Mouse (Mus musculus) myocyte (in vitro differentiated cells): ENCODE data around the gene Zfhx3. TPM values are rescaled to one million over a fixed set of nuclear protein-coding genes. Genes with fewer than 3 reads are reported as not detected.

Source experiments
- H3K27me3 ChIP-seq: one replicate; pipeline ENCODE4 v1.6.1; 2011; ENCODE audit not compliant: control insufficient read depth, insufficient read depth, insufficient read length
- H3K36me3 ChIP-seq: one replicate; pipeline ENCODE4 v1.6.1; 2011; ENCODE audit not compliant: control insufficient read depth, insufficient read depth
- H3K4me2 ChIP-seq: one replicate; pipeline ENCODE4 v1.6.1; 2011; ENCODE audit warnings: low read depth, control low read depth
- H3K4me3 ChIP-seq: one replicate; pipeline ENCODE4 v1.5.1; 2011; ENCODE audit warnings: mild to moderate bottlenecking, control low read depth, moderate library complexity
- H3K79me2 ChIP-seq: one replicate; pipeline ENCODE4 v1.6.1; 2011; ENCODE audit not compliant: control insufficient read depth, insufficient read depth
- H3ac ChIP-seq: one replicate; pipeline ENCODE4 v1.6.1; 2011; ENCODE audit not compliant: control insufficient read depth, insufficient read length
- CEBPB ChIP-seq: IDR thresholded peaks from 2 replicates; pipeline ENCODE4 v1.6.1; 2011; ENCODE audit warnings: mild to moderate bottlenecking, moderate library complexity; ENCODE audit not compliant: poor library complexity, insufficient read depth, severe bottlenecking
- E2F4 ChIP-seq: IDR thresholded peaks from one replicate; pipeline ENCODE4 v1.6.1; 2011; ENCODE audit warnings: mild to moderate bottlenecking, control low read depth, moderate library complexity; ENCODE audit not compliant: insufficient read depth
- MAX ChIP-seq: IDR thresholded peaks from one replicate; pipeline ENCODE4 v1.6.1; 2011; ENCODE audit warnings: low read depth, mild to moderate bottlenecking, control low read depth
- MYOD1 ChIP-seq, 3 experiments: IDR thresholded peaks; one replicate each; pipeline ENCODE4 v1.6.1; 2011; ENCODE audit warnings: control low read depth in 2 of 3, low read depth in 2 of 3, mild to moderate bottlenecking in 2 of 3, moderate library complexity in 1 of 3; ENCODE audit not compliant: insufficient read length in 2 of 3, control insufficient read depth in 1 of 3
- MYOG ChIP-seq, 3 experiments: IDR thresholded peaks; one replicate each; pipeline ENCODE4 v1.6.1; 2011; ENCODE audit warnings: control low read depth in 2 of 3, low read depth in 2 of 3, mild to moderate bottlenecking in 2 of 3; ENCODE audit not compliant: insufficient read length in 2 of 3, control insufficient read depth in 1 of 3, insufficient read depth in 1 of 3
- POLR2A ChIP-seq: IDR thresholded peaks from one replicate; pipeline ENCODE4 v1.6.1; 2011; ENCODE audit warnings: low read depth, mild to moderate bottlenecking, control low read depth, moderate library complexity; ENCODE audit not compliant: insufficient read length
- POLR2AphosphoS2 ChIP-seq: IDR thresholded peaks from one replicate; pipeline ENCODE4 v1.6.1; 2011; ENCODE audit warnings: low read depth, control low read depth; ENCODE audit not compliant: insufficient read length
- REST ChIP-seq: IDR thresholded peaks from one replicate; pipeline ENCODE4 v1.6.1; 2011; ENCODE audit warnings: mild to moderate bottlenecking, control low read depth, moderate library complexity; ENCODE audit not compliant: insufficient read depth, insufficient read length
- SRF ChIP-seq: IDR thresholded peaks from one replicate; pipeline ENCODE4 v1.6.1; 2011; ENCODE audit warnings: low read depth; ENCODE audit not compliant: control insufficient read depth, insufficient read length
- TCF12 ChIP-seq: IDR thresholded peaks from one replicate; pipeline ENCODE4 v1.6.1; 2011; ENCODE audit warnings: mild to moderate bottlenecking, control low read depth; ENCODE audit not compliant: poor library complexity, insufficient read depth, severe bottlenecking
- TCF3 ChIP-seq: IDR thresholded peaks from one replicate; pipeline ENCODE4 v1.6.1; 2011; ENCODE audit warnings: low read depth, control low read depth; ENCODE audit not compliant: insufficient read length
- USF1 ChIP-seq: IDR thresholded peaks from one replicate; pipeline ENCODE4 v1.6.1; 2011; ENCODE audit warnings: low read depth, mild to moderate bottlenecking, control low read depth, moderate library complexity
- polyA plus RNA-seq: library from polyadenylated mRNA; unstranded; fragments of >200 nt; fragmentation: generic; extraction: Trizol; gene quantifications from one replicate; pipeline ENCODE4 v1.2.1, GENCODE M21; 2012; ENCODE audit warnings: missing spikeins

The Zfhx3 gene
- polyA plus RNA-seq, 1 experiment, result 3.0 TPM

DNA sequence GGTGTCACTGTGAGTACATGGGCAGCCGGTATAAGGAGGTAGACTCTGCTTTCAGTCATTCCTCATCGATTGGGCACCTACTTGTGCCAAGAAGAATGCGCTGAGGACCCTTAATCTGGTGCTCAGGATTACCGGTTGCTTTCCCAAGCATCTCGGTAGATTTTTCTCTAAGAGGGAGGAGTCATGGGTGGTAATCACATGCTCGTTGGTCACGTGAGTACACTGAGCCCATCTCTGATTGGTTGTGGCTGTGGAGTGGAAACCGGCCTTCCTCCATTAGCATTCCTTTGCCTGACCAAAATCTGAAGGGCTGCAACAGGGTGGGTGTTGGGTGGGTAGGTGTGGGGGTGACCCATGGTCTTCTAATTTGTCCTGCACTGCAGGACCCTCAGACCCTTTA is 421.4 kb downstream of the Zfhx3 start:
- Histone ChIP-seq H3K36me3 (no peaks in the 10 kb centered on the region), H3K27me3 (no peaks in the 10 kb centered on the region), H3K4me2 (no peak overlapping the region), H3K79me2 (no peaks in the 10 kb centered on the region), H3ac (no peak overlapping the region), H3K4me3 (no peak overlapping the region)
- no peak for TF ChIP-seq E2F4
- TF ChIP-seq TCF12, result no peak
- TF ChIP-seq CEBPB, result no peak
- TF ChIP-seq SRF, result no peak
- TF ChIP-seq POLR2AphosphoS2, result no peak
- no peak for TF ChIP-seq MAX
- TF ChIP-seq USF1, result no peak
- TF ChIP-seq TCF3, result no peak
- TF ChIP-seq MYOG (IDR thresholded peaks at IDR 0.05; ENCODE audit: control insufficient read depth in 1 of 3, insufficient read depth in 1 of 3, insufficient read length in 2 of 3, low read depth in 2 of 3), result no peak
- no peak for TF ChIP-seq POLR2A
- TF ChIP-seq MYOD1 (IDR thresholded peaks at IDR 0.05; ENCODE audit: control insufficient read depth in 1 of 3, insufficient read length in 2 of 3, low read depth in 2 of 3), result no peak
- no peak for TF ChIP-seq REST

DNA sequence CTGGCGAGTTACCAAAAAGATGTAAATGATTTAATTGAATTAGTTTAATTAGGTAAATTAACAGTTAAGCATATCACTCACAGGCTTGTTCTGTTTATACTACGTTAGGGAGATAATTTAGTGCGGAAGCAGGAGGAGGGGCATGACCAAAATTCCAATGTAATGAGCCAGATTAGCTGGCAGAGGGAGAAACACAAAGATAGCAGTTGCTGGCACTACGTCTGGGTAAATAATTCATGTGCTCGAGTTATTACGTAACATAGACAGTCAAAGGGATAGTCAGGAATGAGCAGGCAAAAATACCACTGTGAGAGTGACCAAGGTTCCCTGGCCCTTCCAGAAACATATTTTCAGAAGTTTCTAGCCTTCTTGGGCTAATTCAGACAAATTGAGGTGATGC is 426.6 kb downstream of the Zfhx3 start:
- Histone ChIP-seq H3K4me3 (no peak overlapping the region), H3ac (no peak overlapping the region), H3K27me3 (no peaks in the 10 kb centered on the region), H3K79me2 (no peaks in the 10 kb centered on the region), H3K4me2 (no peak overlapping the region), H3K36me3 (no peaks in the 10 kb centered on the region)
- TF ChIP-seq CEBPB (peak; percentile 45; the same call in 1 of the 2 replicates), POLR2A (no peak)

GRCm38 (mm10) chr8:108370731-108371130 is 428.3 kb downstream of the Zfhx3 start:
- Histone ChIP-seq H3ac (no peak overlapping the region), H3K27me3 (no peaks in the 10 kb centered on the region), H3K4me2 (no peak overlapping the region), H3K79me2 (no peaks in the 10 kb centered on the region), H3K4me3 (no peak overlapping the region), H3K36me3 (no peaks in the 10 kb centered on the region)
- TF ChIP-seq TCF12, result no peak
- TF ChIP-seq CEBPB, result no peak
- no peak for TF ChIP-seq USF1
- no peak for TF ChIP-seq TCF3
- no peak for TF ChIP-seq SRF
- no peak for TF ChIP-seq REST
- TF ChIP-seq E2F4, result no peak
- no peak for TF ChIP-seq MAX
- TF ChIP-seq POLR2AphosphoS2, result no peak

GRCm38 (mm10) chr8:108373046-108373445 is 430.6 kb downstream of the Zfhx3 start:
- H3K27me3 ChIP-seq, result no peaks in the 10 kb centered on the region
- no peak overlapping the region for H3K4me2 ChIP-seq
- no peak for TF ChIP-seq TCF12
- TF ChIP-seq CEBPB, result no peak
- no peak for TF ChIP-seq E2F4
- TF ChIP-seq TCF3, result no peak
- no peak for TF ChIP-seq POLR2A
- TF ChIP-seq SRF, result no peak
- TF ChIP-seq MYOG (IDR thresholded peaks at IDR 0.05; ENCODE audit: control insufficient read depth in 1 of 3, insufficient read depth in 1 of 3, insufficient read length in 2 of 3, low read depth in 2 of 3), result no peak
- no peak for TF ChIP-seq MYOD1 (IDR thresholded peaks at IDR 0.05; ENCODE audit: control insufficient read depth in 1 of 3, insufficient read length in 2 of 3, low read depth in 2 of 3)
- no peak for TF ChIP-seq MAX
- TF ChIP-seq USF1, result no peak
- TF ChIP-seq POLR2AphosphoS2, result no peak
- TF ChIP-seq REST, result no peak
- H3K36me3 ChIP-seq, result no peaks in the 10 kb centered on the region
- H3K79me2 ChIP-seq, result no peaks in the 10 kb centered on the region
- H3ac ChIP-seq, result no peak overlapping the region
- H3K4me3 ChIP-seq, result no peak overlapping the region

DNA sequence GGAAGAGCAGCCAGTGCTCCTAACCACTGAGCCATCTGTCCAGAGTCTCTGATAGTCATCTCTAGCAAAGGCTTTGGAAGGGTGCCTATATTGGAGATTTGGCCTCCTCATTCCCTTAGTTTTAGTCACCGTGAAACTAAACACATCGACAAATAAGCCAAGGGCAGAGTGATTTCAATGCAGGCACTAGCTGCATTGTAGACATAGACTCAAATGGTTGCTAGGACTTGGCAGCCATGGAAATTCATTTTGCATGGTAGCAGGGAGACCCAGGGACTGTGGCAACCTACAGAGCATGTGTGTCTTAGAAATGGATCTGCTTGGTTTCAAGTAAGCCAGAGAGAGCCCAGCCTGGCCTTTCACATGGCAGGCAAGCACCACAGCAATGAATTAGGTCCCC is 435.6 kb downstream of the Zfhx3 start:
- Histone ChIP-seq H3K4me3 (no peak overlapping the region), H3K27me3 (no peaks in the 10 kb centered on the region), H3K36me3 (no peaks in the 10 kb centered on the region), H3ac (no peak overlapping the region), H3K4me2 (no peak overlapping the region), H3K79me2 (no peaks in the 10 kb centered on the region)
- no peak for TF ChIP-seq TCF3

DNA sequence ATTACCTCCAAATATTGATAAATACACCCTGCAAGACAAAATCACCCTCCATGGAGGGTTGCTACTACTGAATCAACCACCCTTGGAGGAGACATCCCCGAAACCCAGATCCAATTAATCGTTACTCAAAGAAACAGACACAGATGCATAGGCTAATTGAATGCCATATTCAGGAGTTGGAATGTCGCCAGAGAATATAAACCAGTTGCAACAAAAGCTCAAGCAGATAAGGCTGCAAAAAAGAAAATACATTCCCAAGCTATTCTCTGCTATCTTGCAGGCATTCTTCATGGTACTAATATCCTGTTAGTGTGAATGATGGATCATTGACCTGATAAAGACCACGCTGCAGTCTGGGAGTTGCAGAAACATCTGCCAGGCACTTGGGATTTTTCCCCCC is 440.7 kb downstream of the Zfhx3 start:
- no peak overlapping the region for H3K4me2 ChIP-seq
- H3ac ChIP-seq, result no peak overlapping the region
- H3K36me3 ChIP-seq, result no peaks in the 10 kb centered on the region
- TF ChIP-seq CEBPB (no peak), REST (no peak)
- no peak overlapping the region for H3K4me3 ChIP-seq
- H3K79me2 ChIP-seq, result no peaks in the 10 kb centered on the region
- H3K27me3 ChIP-seq, result no peaks in the 10 kb centered on the region
